24 mouse cellular contexts compared by ENCODE assay signal in genomic region chr2:59642722-59643121, GRCm38 (mm10). TPM values are rescaled to one million over a fixed set of nuclear protein-coding genes. Genes with fewer than 3 reads are reported as not detected.
DNase-seq lines count a peak whose midpoint lies in the region; ATAC-seq and TF ChIP-seq lines count a peak whose summit lies in the region.
"Had no signal": no experiment of that assay in that cellular context is flagged by ENCODE, and none has a peak within 500 bp of the region (broad histone marks: within the 10 kb centered on the region; RNA-seq: fewer than 3 reads in every experiment).

No protein-coding gene starts in this region.

- 0 out of 2 replicates have a peak overlapping the region, but pooled peaks have one; percentile 0 for H3K4me2 ChIP-seq in lung, embryonic 16.5 days (ENCODE audit: low read depth, low read length)
- H3K4me2 ChIP-seq: embryonic facial prominence, embryonic 13.5 days; forebrain, embryonic 13.5 days; heart, embryonic 13.5 days; hindbrain, embryonic 12.5 days had no signal

- 51% methylated on average over 8 of the region's 8 CpGs for WGBS in kidney, adult 2 months
- WGBS in lung, embryonic 16.5 days: 34% methylated on average over 8 of the region's 8 CpGs

- TF ChIP-seq POLR2A in kidney, adult 2 months (IDR thresholded peaks at IDR 0.05; ENCODE audit: low read depth, low read length): no peak

- no peak overlapping the region for H3K9ac ChIP-seq in lung, embryonic 16.5 days (ENCODE audit: low read length)
- H3K9ac ChIP-seq: embryonic facial prominence, embryonic 13.5 days; forebrain, embryonic 13.5 days; forebrain, postnatal 0 days; heart, embryonic 13.5 days; hindbrain, embryonic 12.5 days had no signal

- DNase-seq in kidney, adult 2 months: peak; percentile 33
- no peak for DNase-seq in kidney, postnatal 14 days
- DNase-seq in lung, postnatal 10 days: no peak
- no peak for DNase-seq in thymus, postnatal 36 days
- DNase-seq in left cerebral cortex, adult 8-10 months (ENCODE audit: low spot score in 2 of 2): no peak
- DNase-seq: adrenal gland, postnatal 14 days; cerebellum, adult 11 months; cerebellum, adult 8-10 months; cerebellum, postnatal 25 days; forebrain, postnatal 0 days; gastrocnemius, postnatal 25 days; heart, adult 11 months; heart, postnatal 36 days had no signal

- ATAC-seq in lung, embryonic 16.5 days (ENCODE audit: low read depth): peak; percentile 24
- ATAC-seq in common myeloid progenitor, adult 5-6 weeks (replicated peaks; ENCODE audit: low read depth, poor library complexity, severe bottlenecking): peak; percentile 84
- ATAC-seq: activated CD4-positive, CD25-positive, alpha-beta regulatory T cell, adult 4 months; forebrain, embryonic 13.5 days; forebrain, postnatal 0 days; hindbrain, postnatal 0 days; Patski had no signal

- H3K4me3 ChIP-seq in kidney, adult 2 months (ENCODE audit: insufficient read depth, low read depth, low read length): no peak overlapping the region
- H3K4me3 ChIP-seq in lung, embryonic 16.5 days (ENCODE audit: low read length): no peak overlapping the region
- peak overlapping the region; percentile 79 for H3K4me3 ChIP-seq in megakaryocyte, embryonic 14.5 days (replicated peaks)
- H3K4me3 ChIP-seq: embryonic facial prominence, embryonic 13.5 days; forebrain, embryonic 13.5 days; heart, embryonic 13.5 days; hindbrain, embryonic 12.5 days had no signal

- H3K36me3 ChIP-seq in kidney, adult 2 months (ENCODE audit: control insufficient read depth, insufficient read depth, low read length): no peaks in the 10 kb centered on the region
- H3K36me3 ChIP-seq in lung, embryonic 16.5 days (ENCODE audit: control insufficient read depth, insufficient read depth, low read length): no peaks in the 10 kb centered on the region; the same call in 1 of the 2 replicates
- no peaks in the 10 kb centered on the region for H3K36me3 ChIP-seq in megakaryocyte, embryonic 14.5 days (replicated peaks; ENCODE audit: low read length)
- H3K36me3 ChIP-seq: embryonic facial prominence, embryonic 13.5 days; hindbrain, embryonic 12.5 days had no signal

- peaks cover 13% of the 10 kb centered on the region for H3K4me1 ChIP-seq in kidney, adult 2 months (ENCODE audit: control insufficient read depth, insufficient read depth, low read length)
- peaks cover 36% of the 10 kb centered on the region for H3K4me1 ChIP-seq in lung, embryonic 16.5 days (replicated peaks; ENCODE audit: control insufficient read depth, insufficient read depth, low read length)
- peaks cover 68% of the 10 kb centered on the region for H3K4me1 ChIP-seq in megakaryocyte, embryonic 14.5 days

- H3K27ac ChIP-seq in kidney, adult 2 months (ENCODE audit: insufficient read depth, low read depth, low read length): peak overlapping the region; percentile 14; the same call in 1 of the 2 replicates
- peak overlapping the region; percentile 55 for H3K27ac ChIP-seq in lung, embryonic 16.5 days (ENCODE audit: low read length)
- H3K27ac ChIP-seq: embryonic facial prominence, embryonic 13.5 days; forebrain, embryonic 13.5 days; heart, embryonic 13.5 days; hindbrain, embryonic 12.5 days; hindbrain, postnatal 0 days had no signal

- H3K9me3 ChIP-seq in lung, embryonic 16.5 days (ENCODE audit: control insufficient read depth, low read length): no peaks in the 10 kb centered on the region; the same call in 1 of the 2 replicates
- no peaks in the 10 kb centered on the region for H3K9me3 ChIP-seq in megakaryocyte, embryonic 14.5 days
- H3K9me3 ChIP-seq: embryonic facial prominence, embryonic 13.5 days; forebrain, embryonic 13.5 days; heart, embryonic 13.5 days; hindbrain, embryonic 12.5 days had no signal

- TF ChIP-seq CTCF in kidney, adult 2 months (conservative IDR thresholded peaks at IDR 0.05; ENCODE audit: insufficient read depth, insufficient read length, low read depth, low read length): no peak

- H3K27me3 ChIP-seq in kidney, adult 2 months (replicated peaks; ENCODE audit: control insufficient read depth, insufficient read depth, low read length): no peaks in the 10 kb centered on the region
- no peaks in the 10 kb centered on the region for H3K27me3 ChIP-seq in lung, embryonic 16.5 days (ENCODE audit: control insufficient read depth, insufficient read depth, low read depth, low read length)
- peaks cover 10% of the 10 kb centered on the region for H3K27me3 ChIP-seq in megakaryocyte, embryonic 14.5 days (replicated peaks)
- H3K27me3 ChIP-seq: CH12.LX; forebrain, embryonic 13.5 days; heart, embryonic 13.5 days; Patski had no signal

RNA-seq across cellular contexts. Expression of gene Tanc1, which starts 30.9 kb away (rescaled TPM):
- polyA plus RNA-seq in kidney, adult 2 months (2012; rRNA removed): 24.0 and 29.5 TPM in 2 replicates
- 33.2 and 35.2 TPM in 2 replicates for polyA plus RNA-seq in lung, embryonic 16.5 days (2015; fragmentation: Nextera tagmentation; extraction: Ambion mirVana)
- total RNA-seq in common myeloid progenitor, adult 5-6 weeks (2017): 4.9 and 6.3 TPM in 2 replicates
- polyA plus RNA-seq in megakaryocyte, embryonic 14.5 days (2012; ENCODE audit: insufficient read depth, low replicate concordance): 0.91 and 1.00 TPM in 2 replicates
- 10 to 100 TPM; 21.1 to 26.0 (median 23.8) TPM for total RNA-seq in left cerebral cortex, adult 8-10 months (2022)

Comparison
In these comparisons a context has a peak if more than half of its experiments do, and no peak if none do; other contexts are left out.
1. RNA of gene Tanc1, which starts 30.9 kb away (polyA plus RNA-seq): 33.2 to 35.2 TPM in lung, embryonic 16.5 days and 24.0 to 29.5 TPM in kidney, adult 2 months; 0.91 to 1.00 TPM in megakaryocyte, embryonic 14.5 days; every median in the first group is over 10 times any median in the second.